ENCODE assay signal across 11 mouse cellular contexts in genomic region chr17:26207686-26208085, GRCm38 (mm10). TPM values are rescaled to one million over a fixed set of nuclear protein-coding genes. Genes with fewer than 3 reads are reported as not detected.
DNase-seq lines count a peak whose midpoint lies in the region; ATAC-seq and TF ChIP-seq lines count a peak whose summit lies in the region.
"Had no signal": no experiment of that assay in that cellular context is flagged by ENCODE, and none has a peak within 500 bp of the region (broad histone marks: within the 10 kb centered on the region; RNA-seq: fewer than 3 reads in every experiment).

Gene Arhgdig, minus strand, starts transcription at chr17:26207786.

- H3K27me3 ChIP-seq in hindbrain, embryonic 15.5 days: peaks cover 26% of the 10 kb centered on the region
- peaks cover 25% of the 10 kb centered on the region for H3K27me3 ChIP-seq in midbrain, embryonic 15.5 days (replicated peaks)

- no peak for ATAC-seq in hindbrain, embryonic 15.5 days (ENCODE audit: low FRiP score, low read depth)
- ATAC-seq in midbrain, embryonic 15.5 days (replicated peaks): no peak

- no peak within 1 kb of the TSS for H3K4me2 ChIP-seq in hindbrain, embryonic 15.5 days
- no peak within 1 kb of the TSS for H3K4me2 ChIP-seq in midbrain, embryonic 15.5 days
- H3K4me2 ChIP-seq: midbrain, embryonic 12.5 days had no signal

- H3K36me3 ChIP-seq in hindbrain, embryonic 15.5 days: no peaks in the 10 kb centered on the region
- no peaks in the 10 kb centered on the region for H3K36me3 ChIP-seq in midbrain, embryonic 15.5 days (replicated peaks)
- H3K36me3 ChIP-seq: midbrain, embryonic 12.5 days had no signal

- no peak for TF ChIP-seq CTCF in left cerebral cortex, adult 2 months (IDR thresholded peaks at IDR 0.05)
- no peak for TF ChIP-seq CTCF in cortical plate, adult 2 months (IDR thresholded peaks at IDR 0.05; ENCODE audit: extremely low read depth, insufficient read depth, low read length)

- no peaks in the 10 kb centered on the region for H3K9me3 ChIP-seq in hindbrain, embryonic 15.5 days
- no peaks in the 10 kb centered on the region for H3K9me3 ChIP-seq in midbrain, embryonic 15.5 days
- H3K9me3 ChIP-seq: midbrain, embryonic 12.5 days had no signal

- no peak within 1 kb of the TSS for H3K27ac ChIP-seq in left cerebral cortex, adult 2 months
- no peak within 1 kb of the TSS for H3K27ac ChIP-seq in cortical plate, adult 2 months (ENCODE audit: insufficient read depth, low read length)
- no peak within 1 kb of the TSS for H3K27ac ChIP-seq in hindbrain, embryonic 15.5 days (replicated peaks)
- no peak within 1 kb of the TSS for H3K27ac ChIP-seq in midbrain, embryonic 15.5 days
- H3K27ac ChIP-seq: midbrain, embryonic 12.5 days had no signal

- no peak for TF ChIP-seq POLR2A in cortical plate, adult 2 months (IDR thresholded peaks at IDR 0.05; ENCODE audit: extremely low read depth, insufficient read depth, low read length)

- DNase-seq in left cerebral cortex, adult 2 months (ENCODE audit: extremely low spot score in 1 of 2, low spot score in 2 of 2): no peak
- DNase-seq in left cerebral cortex, adult 11 months (ENCODE audit: low spot score): no peak
- DNase-seq in cerebellum, postnatal 10 days: no peak
- DNase-seq in gastrocnemius, postnatal 36 days: no peak
- no peak for DNase-seq in heart, adult 11 months
- DNase-seq: cerebellum, adult 9-11 months; kidney, adult 2 months had no signal

- peaks cover 3% of the 10 kb centered on the region; the same call in 1 of the 2 replicates for H3K4me1 ChIP-seq in cortical plate, adult 2 months (ENCODE audit: control insufficient read depth, insufficient read depth, low read length)
- H3K4me1 ChIP-seq in hindbrain, embryonic 15.5 days (replicated peaks): peaks cover 11% of the 10 kb centered on the region
- H3K4me1 ChIP-seq in midbrain, embryonic 15.5 days: peaks cover 10% of the 10 kb centered on the region

- H3K9ac ChIP-seq in hindbrain, embryonic 15.5 days: no peak within 1 kb of the TSS
- H3K9ac ChIP-seq in midbrain, embryonic 15.5 days: no peak within 1 kb of the TSS
- H3K9ac ChIP-seq: midbrain, embryonic 12.5 days had no signal

- WGBS in hindbrain, embryonic 15.5 days: 90% methylated on average over 12 of the region's 12 CpGs
- 90% methylated on average over 12 of the region's 12 CpGs for WGBS in midbrain, embryonic 15.5 days

- intact Hi-C loops in left cerebral cortex, adult 2 months (cut with DNase I): no loop called here
- intact Hi-C loops in gastrocnemius, postnatal 36 days (cut with DNase I): no loop called here

- H3K4me3 ChIP-seq in left cerebral cortex, adult 2 months: no peak within 1 kb of the TSS
- H3K4me3 ChIP-seq in cortical plate, adult 2 months (ENCODE audit: insufficient read depth, low read length): no peak within 1 kb of the TSS
- no peak within 1 kb of the TSS for H3K4me3 ChIP-seq in hindbrain, embryonic 15.5 days
- H3K4me3 ChIP-seq in midbrain, embryonic 15.5 days: no peak within 1 kb of the TSS
- H3K4me3 ChIP-seq: midbrain, embryonic 12.5 days had no signal

RNA-seq across cellular contexts. Expression of gene Arhgdig, which starts in this region (rescaled TPM):
- 10 to 100 TPM; 94.3 to 95.0 TPM for total RNA-seq in left cerebral cortex, adult 2 months (2021)
- polyA plus RNA-seq in cortical plate, adult 2 months (2012; rRNA removed): 163 and 175 TPM in 2 replicates
- 193 and 206 TPM in 2 replicates for polyA plus RNA-seq in hindbrain, embryonic 15.5 days (2015; fragmentation: Nextera tagmentation; extraction: Ambion mirVana)
- 124 and 125 TPM in 2 replicates for polyA plus RNA-seq in midbrain, embryonic 15.5 days (2015; fragmentation: Nextera tagmentation; extraction: Ambion mirVana)
- total RNA-seq in gastrocnemius, postnatal 36 days (2021): 1 to 10 TPM in 1 of 2 experiments, under 1 TPM in 1; 0.42 to 1.3 TPM

Comparison
In these comparisons a context has a peak if more than half of its experiments do, and no peak if none do; other contexts are left out.
1. RNA of gene Arhgdig (total RNA-seq): 94.3 to 95.0 TPM in left cerebral cortex, adult 2 months; 0.42 to 1.3 TPM in gastrocnemius, postnatal 36 days; every median in the first group is over 10 times any median in the second.